Mouse (Mus musculus) macrophage (primary cell): ENCODE results near the gene Scrt2. TPM values are rescaled to one million over a fixed set of nuclear protein-coding genes. Genes with fewer than 3 reads are reported as not detected.

ENCODE experiments used
- H3K27ac ChIP-seq: fragments of 350-480 bp; formaldehyde crosslinking; 2 replicates; pipeline ENCODE4 v1.9.0; 2021
- H3K36me3 ChIP-seq: fragments of 350-480 bp; formaldehyde crosslinking; 2 replicates; pipeline ENCODE4 v1.9.0; 2021; ENCODE audit errors: inconsistent target
- H3K4me3 ChIP-seq: fragments of 350-480 bp; formaldehyde crosslinking; 2 replicates; pipeline ENCODE4 v1.9.0; 2021; ENCODE audit errors: inconsistent target
- H3K79me2 ChIP-seq: fragments of 350-480 bp; formaldehyde crosslinking; 2 replicates; pipeline ENCODE4 v1.9.0; 2021; ENCODE audit errors: inconsistent target
- WGBS: methylation state at CpG from one replicate; pipeline ENCODE4 v1.1.7; 2026; ENCODE audit warnings: inconsistent platforms; ENCODE audit not compliant: missing documents; 5-methylcytosine and 5-hydroxymethylcytosine counted together
- polyA plus RNA-seq: library from polyadenylated mRNA; stranded (reverse); fragments of 250-400 nt; gene quantifications from 3 replicates; pipeline ENCODE4 v1.2.4, GENCODE M21; 2018; ENCODE audit warnings: inconsistent platforms

The Scrt2 gene
- polyA plus RNA-seq, 1 experiment from 2014 or later, result not detected

- H3K27ac ChIP-seq, result no peak overlapping the region
- H3K36me3 ChIP-seq, result no peaks in the 10 kb centered on the region
- 78% methylated on average over 11 of the region's 11 CpGs for WGBS
- H3K4me3 ChIP-seq, result no peak overlapping the region
- no peaks in the 10 kb centered on the region for H3K79me2 ChIP-seq
Measured at GRCm38 (mm10) chr2:152068660-152069433, 12.5 kb upstream of the Scrt2 start.

- Histone ChIP-seq H3K4me3 (no peak overlapping the region), H3K27ac (no peak overlapping the region), H3K79me2 (no peaks in the 10 kb centered on the region), H3K36me3 (no peaks in the 10 kb centered on the region)
- WGBS, result 82% methylated on average over 9 of the region's 9 CpGs
Measured at GRCm38 (mm10) chr2:152069434-152069786, 11.9 kb upstream of the Scrt2 start.

GRCm38 (mm10) chr2:152069941-152070340 lies 11.4 kb upstream of the Scrt2 start:
- 94% methylated on average over 2 of the region's 2 CpGs for WGBS
- no peaks in the 10 kb centered on the region for H3K36me3 ChIP-seq
- no peak overlapping the region for H3K27ac ChIP-seq
- H3K79me2 ChIP-seq, result no peaks in the 10 kb centered on the region
- H3K4me3 ChIP-seq, result no peak overlapping the region

GRCm38 (mm10) chr2:152074521-152074920 lies 6.8 kb upstream of the Scrt2 start:
- 73% methylated on average over 2 of the region's 2 CpGs for WGBS
- H3K4me3 ChIP-seq, result no peak overlapping the region
- H3K27ac ChIP-seq, result no peak overlapping the region
- H3K36me3 ChIP-seq, result no peaks in the 10 kb centered on the region
- H3K79me2 ChIP-seq, result no peaks in the 10 kb centered on the region

GRCm38 (mm10) chr2:152075294-152075889 lies 5.9 kb upstream of the Scrt2 start:
- Histone ChIP-seq H3K4me3 (no peak overlapping the region), H3K36me3 (no peaks in the 10 kb centered on the region), H3K27ac (no peak overlapping the region), H3K79me2 (no peaks in the 10 kb centered on the region)
- WGBS, result 47% methylated on average over 9 of the region's 9 CpGs

GRCm38 (mm10) chr2:152077337-152077736 lies 4.0 kb upstream of the Scrt2 start:
- H3K4me3 ChIP-seq, result no peak overlapping the region
- 66% methylated on average over 3 of the region's 3 CpGs for WGBS

GRCm38 (mm10) chr2:152081641-152082448 lies 516 bp downstream of the Scrt2 start:
- no peak overlapping the region for H3K4me3 ChIP-seq
- H3K79me2 ChIP-seq, result no peaks in the 10 kb centered on the region
- 1% methylated on average over 59 of the region's 81 CpGs for WGBS

More at GRCm38 (mm10) chr2:152077337-152077736, 4.0 kb upstream of the Scrt2 start:
- H3K36me3 ChIP-seq, result no peaks in the 10 kb centered on the region
- no peak overlapping the region for H3K27ac ChIP-seq
- H3K79me2 ChIP-seq, result no peaks in the 10 kb centered on the region

GRCm38 (mm10) chr2:152082456-152083285 lies 1.3 kb downstream of the Scrt2 start:
- H3K36me3 ChIP-seq, result no peaks in the 10 kb centered on the region
- H3K27ac ChIP-seq, result no peak overlapping the region
- WGBS, result 22% methylated on average over 7 of the region's 7 CpGs
- no peak overlapping the region for H3K4me3 ChIP-seq
- H3K79me2 ChIP-seq, result no peaks in the 10 kb centered on the region

More at GRCm38 (mm10) chr2:152081641-152082448, 516 bp downstream of the Scrt2 start:
- H3K36me3 ChIP-seq, result no peaks in the 10 kb centered on the region
- no peak overlapping the region for H3K27ac ChIP-seq

- WGBS, result 77% methylated on average over 4 of the region's 4 CpGs
- Histone ChIP-seq H3K79me2 (no peaks in the 10 kb centered on the region), H3K36me3 (no peaks in the 10 kb centered on the region), H3K27ac (no peak overlapping the region), H3K4me3 (no peak overlapping the region)
Measured at GRCm38 (mm10) chr2:152083411-152083810, 2.1 kb downstream of the Scrt2 start.

- 49% methylated on average over 6 of the region's 6 CpGs for WGBS
- Histone ChIP-seq H3K36me3 (no peaks in the 10 kb centered on the region), H3K79me2 (no peaks in the 10 kb centered on the region), H3K4me3 (no peak overlapping the region), H3K27ac (no peak overlapping the region)
Measured at GRCm38 (mm10) chr2:152084298-152084697, 3.0 kb downstream of the Scrt2 start.

GRCm38 (mm10) chr2:152085414-152085813 lies 4.1 kb downstream of the Scrt2 start:
- Histone ChIP-seq H3K4me3 (no peak overlapping the region), H3K27ac (no peak overlapping the region), H3K79me2 (no peaks in the 10 kb centered on the region), H3K36me3 (no peaks in the 10 kb centered on the region)
- 40% methylated on average over 6 of the region's 6 CpGs for WGBS

- no peaks in the 10 kb centered on the region for H3K79me2 ChIP-seq
- no peak overlapping the region for H3K4me3 ChIP-seq
- H3K36me3 ChIP-seq, result no peaks in the 10 kb centered on the region
- no peak overlapping the region for H3K27ac ChIP-seq
- WGBS, result 71% methylated on average over 6 of the region's 6 CpGs
Measured at GRCm38 (mm10) chr2:152086451-152086850, 5.1 kb downstream of the Scrt2 start.

- H3K36me3 ChIP-seq, result no peaks in the 10 kb centered on the region
- H3K79me2 ChIP-seq, result no peaks in the 10 kb centered on the region
- no peak overlapping the region for H3K4me3 ChIP-seq
- H3K27ac ChIP-seq, result no peak overlapping the region
- WGBS, result 86% methylated on average over 5 of the region's 5 CpGs
Measured at GRCm38 (mm10) chr2:152087111-152087510, 5.8 kb downstream of the Scrt2 start.

GRCm38 (mm10) chr2:152089078-152089477 lies 7.7 kb downstream of the Scrt2 start:
- Histone ChIP-seq H3K79me2 (no peaks in the 10 kb centered on the region), H3K36me3 (no peaks in the 10 kb centered on the region), H3K27ac (no peak overlapping the region), H3K4me3 (no peak overlapping the region)
- WGBS, result 11% methylated on average over 4 of the region's 4 CpGs
